Mouse (Mus musculus): ENCODE measurements around the gene Olfr229. TPM values are rescaled to one million over a fixed set of nuclear protein-coding genes. Genes with fewer than 3 reads are reported as not detected.
"Not testable (repeated sequence)": the region's sequence is repeated elsewhere in the genome, so short reads cannot be mapped to it uniquely, and the experiment has no call there.

Gene Olfr229
- not detected in 2 replicates for polyA plus RNA-seq (2016; fragmentation: Nextera tagmentation; extraction: Ambion mirVana)

DNA sequence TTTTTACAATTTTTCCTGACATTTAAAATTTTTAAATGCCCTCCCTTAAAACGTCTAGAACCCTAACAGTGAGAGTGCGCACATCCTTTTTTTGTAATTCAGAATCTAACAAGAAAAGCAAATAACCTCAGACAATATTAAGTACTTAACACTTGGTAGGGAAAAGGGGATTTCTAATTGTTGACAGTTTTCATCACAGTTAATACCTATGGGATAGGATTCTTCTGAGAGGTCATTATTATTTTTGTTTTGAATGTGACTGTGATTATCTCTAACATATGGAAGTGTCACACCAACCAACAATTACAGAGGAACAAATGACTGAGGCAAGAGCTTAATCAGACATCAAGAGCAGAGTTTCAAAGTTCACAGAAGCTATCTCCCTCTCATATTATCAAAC lies at the start of gene Olfr229:
TSS of gene Olfr229 (plus strand) at position 301 of the 400 bp plus-strand sequence.
- no peak for DNase-seq (ENCODE audit: low spot score)
- WGBS = 74% methylated on average over 2 of the region's 2 CpGs

GRCm38 (mm10) chr9:39866122-39866521 lies 41.0 kb upstream of the Olfr229 start, which contains the start of gene Olfr972:
Olfr972 (plus strand) TSS chr9:39866422.
- Histone ChIP-seq H3K4me1 (no peaks in the 10 kb centered on the region), H3K4me3 (no peak within 1 kb of the TSS), H3K27ac (replicated peaks) (no peak within 1 kb of the TSS), H3K9me3 (no peaks in the 10 kb centered on the region), H3K36me3 (replicated peaks) (no peaks in the 10 kb centered on the region), H3K27me3 (replicated peaks; ENCODE audit: low read depth, poor library complexity, severe bottlenecking) (no peaks in the 10 kb centered on the region)
- WGBS = 71% methylated on average over 2 of the region's 2 CpGs
- no peak for DNase-seq (ENCODE audit: low spot score)

More for the DNA sequence above, at the start of gene Olfr229:
- no peaks in the 10 kb centered on the region for H3K27me3 ChIP-seq (replicated peaks; ENCODE audit: low read depth, poor library complexity, severe bottlenecking)
- no peak within 1 kb of the TSS for H3K27ac ChIP-seq (replicated peaks)
- no peaks in the 10 kb centered on the region for H3K36me3 ChIP-seq (replicated peaks)
- no peaks in the 10 kb centered on the region for H3K4me1 ChIP-seq
- no peak within 1 kb of the TSS for H3K4me3 ChIP-seq
- H3K9me3 ChIP-seq = no peaks in the 10 kb centered on the region

GRCm38 (mm10) chr9:39871986-39872385 lies 35.1 kb upstream of the Olfr229 start:
- H3K27ac ChIP-seq (replicated peaks); H3K9me3 ChIP-seq; H3K4me1 ChIP-seq; DNase-seq (ENCODE audit: low spot score); H3K27me3 ChIP-seq (replicated peaks; ENCODE audit: low read depth, poor library complexity, severe bottlenecking); H3K4me3 ChIP-seq; H3K36me3 ChIP-seq (replicated peaks): not testable (repeated sequence)
- WGBS = 82% methylated on average over 1 of the region's 1 CpGs

GRCm38 (mm10) chr9:39877541-39878396 lies 29.4 kb upstream of the Olfr229 start:
- H3K27ac ChIP-seq (replicated peaks); H3K9me3 ChIP-seq; H3K36me3 ChIP-seq (replicated peaks); H3K4me1 ChIP-seq; H3K4me3 ChIP-seq; H3K27me3 ChIP-seq (replicated peaks; ENCODE audit: low read depth, poor library complexity, severe bottlenecking); DNase-seq (ENCODE audit: low spot score): not testable (repeated sequence)
- no CpG with 5 or more reads among the region's 4 CpGs for WGBS

GRCm38 (mm10) chr9:39905106-39905505 lies 2.0 kb upstream of the Olfr229 start:
- Histone ChIP-seq H3K27ac (replicated peaks) (no peak overlapping the region), H3K4me1 (no peaks in the 10 kb centered on the region), H3K27me3 (replicated peaks; ENCODE audit: low read depth, poor library complexity, severe bottlenecking) (no peaks in the 10 kb centered on the region), H3K4me3 (no peak overlapping the region), H3K36me3 (replicated peaks) (no peaks in the 10 kb centered on the region), H3K9me3 (no peaks in the 10 kb centered on the region)
- no peak for DNase-seq (ENCODE audit: low spot score)
- WGBS = 85% methylated on average over 6 of the region's 6 CpGs

DNA sequence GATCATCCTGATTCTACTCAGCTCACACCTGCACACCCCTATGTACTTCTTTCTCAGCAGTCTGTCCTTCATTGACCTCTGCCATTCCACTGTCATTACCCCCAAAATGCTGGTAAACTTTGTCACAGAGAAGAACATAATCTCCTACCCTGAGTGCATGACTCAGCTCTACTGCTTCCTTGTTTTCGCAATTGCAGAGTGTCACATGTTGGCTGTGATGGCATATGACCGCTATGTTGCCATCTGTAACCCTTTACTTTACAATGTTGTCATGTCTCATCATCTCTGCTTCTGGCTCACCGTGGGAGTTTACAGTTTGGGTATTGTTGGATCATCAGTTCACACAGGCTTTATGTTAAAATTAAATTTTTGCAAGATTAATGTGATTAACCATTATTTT lies 2.8 kb downstream of the Olfr229 start:
- no peak for DNase-seq (ENCODE audit: low spot score)
- no peaks in the 10 kb centered on the region for H3K9me3 ChIP-seq
- WGBS = 89% methylated on average over 3 of the region's 3 CpGs

GRCm38 (mm10) chr9:39927975-39928836 lies 21.1 kb downstream of the Olfr229 start:
- WGBS = no CpG with 5 or more reads among the region's 4 CpGs
- not testable (repeated sequence) for H3K4me3 ChIP-seq; H3K9me3 ChIP-seq; H3K27ac ChIP-seq (replicated peaks); H3K4me1 ChIP-seq; H3K36me3 ChIP-seq (replicated peaks); DNase-seq (ENCODE audit: low spot score); H3K27me3 ChIP-seq (replicated peaks; ENCODE audit: low read depth, poor library complexity, severe bottlenecking)

More for the DNA sequence above, 2.8 kb downstream of the Olfr229 start:
- Histone ChIP-seq H3K4me3 (no peak overlapping the region), H3K27me3 (replicated peaks; ENCODE audit: low read depth, poor library complexity, severe bottlenecking) (no peaks in the 10 kb centered on the region), H3K4me1 (no peaks in the 10 kb centered on the region), H3K27ac (replicated peaks) (no peak overlapping the region), H3K36me3 (replicated peaks) (no peaks in the 10 kb centered on the region)

DNA sequence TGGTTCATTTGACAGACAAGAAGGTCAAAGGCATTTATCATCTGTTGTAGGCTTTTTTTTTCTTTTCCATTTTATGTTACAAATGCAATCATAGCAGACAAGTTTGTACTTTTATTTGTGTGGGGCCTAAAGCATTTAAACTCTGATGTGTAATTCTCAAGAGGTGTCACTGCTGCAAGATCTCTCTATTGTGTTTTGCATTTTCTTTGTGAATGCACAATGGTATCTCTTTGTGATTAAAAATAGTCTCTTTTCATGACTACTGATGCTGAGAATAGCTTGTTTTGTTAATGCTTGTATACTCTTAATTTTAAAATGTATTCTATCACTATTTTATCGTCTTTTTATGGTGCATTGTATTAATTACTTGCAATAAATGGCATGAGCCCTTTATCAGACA lies 21.7 kb downstream of the Olfr229 start:
- not testable (repeated sequence) for H3K27me3 ChIP-seq (replicated peaks; ENCODE audit: low read depth, poor library complexity, severe bottlenecking); H3K4me3 ChIP-seq; H3K9me3 ChIP-seq; H3K27ac ChIP-seq (replicated peaks); H3K4me1 ChIP-seq; H3K36me3 ChIP-seq (replicated peaks); DNase-seq (ENCODE audit: low spot score)
- 76% methylated on average over 1 of the region's 1 CpGs for WGBS

- no peak within 1 kb of the TSS for H3K4me3 ChIP-seq
- H3K27ac ChIP-seq (replicated peaks) = no peak within 1 kb of the TSS
- H3K9me3 ChIP-seq = no peaks in the 10 kb centered on the region; the same call in 1 of the 2 replicates
- H3K36me3 ChIP-seq (replicated peaks) = no peaks in the 10 kb centered on the region
- no peaks in the 10 kb centered on the region for H3K4me1 ChIP-seq
- DNase-seq (ENCODE audit: low spot score) = no peak
- H3K27me3 ChIP-seq (replicated peaks; ENCODE audit: low read depth, poor library complexity, severe bottlenecking) = no peaks in the 10 kb centered on the region
- WGBS = 85% methylated on average over 1 of the region's 1 CpGs
These were observed 30.1 kb downstream of the Olfr229 start, which contains the start of gene Olfr974 for GRCm38 (mm10) chr9:39937201-39937600. Olfr974 (plus strand) TSS chr9:39937501.

- H3K27ac ChIP-seq (replicated peaks) = no peak within 1 kb of the TSS
- WGBS = 55% methylated on average over 1 of the region's 1 CpGs
- no peak for DNase-seq (ENCODE audit: low spot score)
These were observed 44.8 kb downstream of the Olfr229 start, which contains the start of gene Olfr975 for GRCm38 (mm10) chr9:39951946-39952345. Olfr975 (minus strand) TSS chr9:39952046.

DNA sequence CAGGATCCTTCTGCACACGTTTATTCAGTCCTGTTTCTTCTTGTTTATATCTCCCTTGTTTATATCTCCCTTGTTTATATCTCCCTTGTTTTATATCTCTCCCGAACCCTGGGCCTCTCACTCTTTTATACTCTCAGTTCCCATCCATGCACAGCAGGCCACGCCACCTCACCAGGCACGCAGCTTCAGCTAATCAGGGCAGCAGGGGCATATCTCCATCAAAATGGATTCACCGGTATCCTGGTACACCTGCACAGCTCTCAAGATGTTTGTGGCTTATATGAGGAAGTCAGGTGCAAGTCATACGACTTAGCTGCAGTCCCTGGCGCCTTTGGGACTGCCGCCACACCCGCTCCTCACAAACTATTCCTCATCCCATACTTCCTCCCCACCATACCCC lies 53.9 kb downstream of the Olfr229 start, which contains the start of gene Olfr976:
TSS of gene Olfr976 (minus strand) at position 101 of the 400 bp plus-strand sequence.
- DNase-seq (ENCODE audit: low spot score); H3K4me3 ChIP-seq; H3K4me1 ChIP-seq; H3K27me3 ChIP-seq (replicated peaks; ENCODE audit: low read depth, poor library complexity, severe bottlenecking); H3K9me3 ChIP-seq; H3K27ac ChIP-seq (replicated peaks); H3K36me3 ChIP-seq (replicated peaks): not testable (repeated sequence)
- 88% methylated on average over 6 of the region's 9 CpGs for WGBS

More at GRCm38 (mm10) chr9:39951946-39952345, 44.8 kb downstream of the Olfr229 start, which contains the start of gene Olfr975:
- H3K4me3 ChIP-seq = no peak within 1 kb of the TSS
- H3K27me3 ChIP-seq (replicated peaks; ENCODE audit: low read depth, poor library complexity, severe bottlenecking) = no peaks in the 10 kb centered on the region
- no peaks in the 10 kb centered on the region for H3K36me3 ChIP-seq (replicated peaks)
- no peaks in the 10 kb centered on the region for H3K4me1 ChIP-seq
- no peaks in the 10 kb centered on the region for H3K9me3 ChIP-seq
